Mouse (Mus musculus): Measurements from ENCODE around the gene Tmem141. TPM values are rescaled to one million over a fixed set of nuclear protein-coding genes. Genes with fewer than 3 reads are reported as not detected.

Tmem141 gene
- 31.7 and 34.8 TPM in 2 replicates for polyA plus RNA-seq (2012; rRNA removed)

DNA sequence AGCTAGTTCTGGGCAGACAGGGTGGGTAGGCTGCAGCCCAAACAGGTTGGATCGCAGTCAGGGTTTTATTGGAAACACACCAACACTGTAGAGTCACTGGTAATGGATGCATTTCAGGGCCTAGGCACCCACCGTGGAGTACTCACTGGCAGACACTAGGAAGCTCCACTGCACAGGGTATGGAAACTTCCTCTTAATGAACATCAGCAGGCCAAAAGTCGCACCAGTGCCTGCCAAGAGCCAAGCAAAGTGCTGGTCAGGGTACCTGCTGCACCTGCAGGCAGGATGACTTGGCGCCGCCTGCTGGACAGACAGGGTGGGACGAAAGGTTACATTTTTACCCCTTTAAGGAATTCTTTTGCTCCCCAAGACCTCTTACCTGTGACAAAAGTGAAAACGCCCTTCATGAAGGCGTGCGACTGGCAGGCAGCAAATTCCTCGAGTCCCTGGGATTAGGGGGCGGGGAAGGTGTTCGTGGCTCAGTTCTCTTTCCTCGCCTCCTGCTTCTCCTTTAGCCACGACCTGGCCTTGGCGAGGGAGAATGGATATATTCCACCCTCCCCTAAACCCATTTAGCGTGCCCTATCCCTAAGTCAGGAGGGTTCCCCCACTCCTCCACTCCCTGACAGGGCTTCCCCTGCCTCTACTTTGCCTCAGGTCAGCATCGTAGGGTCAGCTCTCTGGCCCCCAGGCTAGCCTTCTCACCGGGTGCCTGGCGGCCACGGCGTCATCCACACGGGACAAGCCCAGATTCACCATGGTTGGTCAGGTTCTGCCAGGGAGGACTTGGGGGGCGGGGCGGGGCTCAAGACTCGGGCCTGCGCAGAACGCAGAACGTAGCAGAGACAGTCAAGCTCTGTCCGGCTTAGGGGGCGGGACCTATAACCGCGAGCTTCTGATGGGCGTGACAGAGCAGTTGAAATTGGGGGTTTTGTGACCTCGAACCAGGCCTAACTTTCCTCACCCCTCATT lies at the start of gene Tmem141:
Tmem141 (minus strand) TSS at position 777 of the 972 bp plus-strand sequence.
- TF ChIP-seq CTCF (IDR thresholded peaks at IDR 0.05; ENCODE audit: borderline replicate concordance, extremely low read depth, insufficient read depth, insufficient read length) (peak; percentile 70), POLR2A (IDR thresholded peaks at IDR 0.05; ENCODE audit: borderline replicate concordance, extremely low read depth, insufficient read depth, insufficient read length, poor library complexity, severe bottlenecking) (no peak)
- peak; percentile 92 for DNase-seq (ENCODE audit: low read depth)

DNA sequence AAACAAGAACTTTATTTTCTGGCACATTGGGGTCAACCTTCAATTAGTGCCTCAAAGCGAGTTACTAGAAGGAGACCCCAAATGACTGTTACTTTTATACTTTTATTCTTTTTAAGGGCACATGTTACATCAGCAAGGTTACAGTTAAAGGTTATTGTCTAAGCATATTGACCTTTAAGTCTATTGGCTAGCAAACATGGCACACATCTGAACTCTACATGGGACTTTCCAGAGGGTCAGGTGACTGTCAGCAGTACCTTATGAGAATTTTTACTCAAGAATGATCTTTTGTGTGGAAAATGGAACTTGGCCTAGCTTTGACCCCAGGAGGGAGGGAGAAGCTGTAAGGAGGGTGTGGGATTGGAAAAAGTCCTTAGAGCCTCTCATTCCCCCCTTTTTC lies 44.7 kb upstream of the Tmem141 start:
- DNase-seq (ENCODE audit: low read depth): no peak
- no peak for TF ChIP-seq POLR2A (IDR thresholded peaks at IDR 0.05; ENCODE audit: borderline replicate concordance, extremely low read depth, insufficient read depth, insufficient read length, poor library complexity, severe bottlenecking)
- TF ChIP-seq CTCF (IDR thresholded peaks at IDR 0.05; ENCODE audit: borderline replicate concordance, extremely low read depth, insufficient read depth, insufficient read length): no peak

DNA sequence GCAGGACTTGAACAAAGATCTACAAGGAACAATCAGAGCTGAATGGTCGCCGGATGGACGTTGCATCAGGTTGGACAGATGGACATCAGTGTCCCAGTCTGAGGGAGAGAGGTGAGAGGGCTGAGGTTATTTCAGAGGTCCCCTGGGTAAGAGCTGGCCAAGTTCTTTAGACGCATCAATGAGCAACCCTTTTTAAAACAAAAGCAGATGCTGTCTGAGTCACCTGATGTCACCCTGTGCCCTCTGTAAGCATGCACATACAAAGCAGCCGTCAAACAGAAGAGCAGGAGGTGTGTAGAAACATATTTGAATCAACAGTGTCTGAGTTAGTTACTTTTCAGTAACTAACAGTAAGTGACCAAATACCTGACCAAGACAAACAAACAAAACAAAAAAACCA lies 42.3 kb upstream of the Tmem141 start:
- no peak for DNase-seq (ENCODE audit: low read depth)
- no peak for TF ChIP-seq POLR2A (IDR thresholded peaks at IDR 0.05; ENCODE audit: borderline replicate concordance, extremely low read depth, insufficient read depth, insufficient read length, poor library complexity, severe bottlenecking)
- no peak for TF ChIP-seq CTCF (IDR thresholded peaks at IDR 0.05; ENCODE audit: borderline replicate concordance, extremely low read depth, insufficient read depth, insufficient read length)

DNA sequence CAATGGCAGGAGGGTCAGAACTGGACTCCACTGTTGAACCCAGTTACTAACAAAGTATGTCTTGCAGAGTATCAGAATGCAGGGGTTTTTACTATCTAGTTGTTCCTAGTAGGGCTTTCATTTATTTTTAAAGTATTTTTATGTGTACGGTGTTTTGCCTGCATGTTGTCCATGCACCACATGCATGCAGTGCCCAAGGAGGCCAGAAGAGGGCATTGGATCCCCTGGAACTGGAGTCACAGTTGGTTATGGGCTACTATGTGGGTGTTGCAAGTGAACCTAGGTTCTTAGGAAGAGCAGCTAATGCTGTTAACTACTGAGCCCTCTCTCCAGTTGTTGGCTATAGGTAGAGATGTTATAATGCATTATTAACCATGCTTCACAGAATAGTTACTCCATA lies 41.7 kb upstream of the Tmem141 start:
- peak; percentile 64; the same call in 1 of the 2 replicates for TF ChIP-seq CTCF (IDR thresholded peaks at IDR 0.05; ENCODE audit: borderline replicate concordance, extremely low read depth, insufficient read depth, insufficient read length)
- TF ChIP-seq POLR2A (IDR thresholded peaks at IDR 0.05; ENCODE audit: borderline replicate concordance, extremely low read depth, insufficient read depth, insufficient read length, poor library complexity, severe bottlenecking): no peak
- peak; percentile 21 for DNase-seq (ENCODE audit: low read depth)

DNA sequence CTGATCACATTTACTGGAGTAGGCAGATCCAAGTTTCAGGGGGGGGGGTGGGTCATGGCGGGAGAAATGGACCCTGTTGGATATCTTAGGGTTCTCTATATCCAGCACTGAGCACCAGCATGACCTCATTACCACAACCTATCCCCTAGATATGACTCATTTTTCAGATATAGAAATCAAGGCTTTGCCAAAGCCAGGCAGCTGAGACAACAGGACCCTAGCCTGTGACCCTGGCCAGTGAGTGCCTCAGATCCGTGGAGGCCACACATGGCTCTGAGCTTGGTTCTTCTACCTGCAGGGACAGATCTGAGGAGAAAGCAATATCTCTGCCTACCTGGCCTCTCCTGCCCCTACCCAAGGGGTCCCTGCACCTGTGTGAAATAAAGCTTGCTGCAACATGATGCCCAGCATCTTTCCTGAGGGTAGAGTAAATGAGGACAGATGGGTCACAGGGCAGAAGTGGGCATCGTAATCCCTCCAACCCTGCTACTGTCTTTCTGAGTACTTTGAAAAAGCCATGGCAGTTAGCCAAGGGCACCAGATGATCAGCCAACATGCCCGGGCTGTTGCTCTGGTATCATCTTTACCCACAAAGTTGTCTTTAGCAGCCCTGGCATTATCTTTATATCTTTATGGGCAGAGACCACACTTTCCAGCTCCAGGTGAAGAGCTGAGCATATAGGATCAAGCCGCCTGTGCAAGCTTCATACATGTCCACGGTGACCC lies 39.6 kb upstream of the Tmem141 start:
- TF ChIP-seq POLR2A (IDR thresholded peaks at IDR 0.05; ENCODE audit: borderline replicate concordance, extremely low read depth, insufficient read depth, insufficient read length, poor library complexity, severe bottlenecking) (no peak), CTCF (IDR thresholded peaks at IDR 0.05; ENCODE audit: borderline replicate concordance, extremely low read depth, insufficient read depth, insufficient read length) (no peak)
- no peak for DNase-seq (ENCODE audit: low read depth)

DNA sequence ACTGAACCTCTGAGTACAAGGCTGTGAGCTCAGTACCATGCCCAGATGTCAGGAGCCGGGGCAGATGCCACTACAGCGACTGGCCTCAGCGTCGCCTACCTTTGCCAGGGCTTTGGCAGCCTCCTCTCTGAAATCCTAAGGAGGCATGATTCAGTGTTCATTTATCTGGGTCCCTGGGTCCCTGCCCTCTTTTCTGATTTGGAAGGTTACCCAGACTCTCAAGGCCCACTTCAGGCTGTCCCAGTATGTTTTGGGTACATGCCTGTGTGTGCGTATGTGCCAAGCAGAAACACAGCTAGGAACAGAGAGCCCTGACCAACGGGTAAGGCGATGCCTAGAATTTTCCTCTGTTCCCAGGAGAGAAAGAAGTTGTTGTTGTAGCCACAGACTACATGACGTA lies 38.5 kb upstream of the Tmem141 start:
- TF ChIP-seq POLR2A (IDR thresholded peaks at IDR 0.05; ENCODE audit: borderline replicate concordance, extremely low read depth, insufficient read depth, insufficient read length, poor library complexity, severe bottlenecking): no peak
- no peak for TF ChIP-seq CTCF (IDR thresholded peaks at IDR 0.05; ENCODE audit: borderline replicate concordance, extremely low read depth, insufficient read depth, insufficient read length)
- DNase-seq (ENCODE audit: low read depth): no peak

DNA sequence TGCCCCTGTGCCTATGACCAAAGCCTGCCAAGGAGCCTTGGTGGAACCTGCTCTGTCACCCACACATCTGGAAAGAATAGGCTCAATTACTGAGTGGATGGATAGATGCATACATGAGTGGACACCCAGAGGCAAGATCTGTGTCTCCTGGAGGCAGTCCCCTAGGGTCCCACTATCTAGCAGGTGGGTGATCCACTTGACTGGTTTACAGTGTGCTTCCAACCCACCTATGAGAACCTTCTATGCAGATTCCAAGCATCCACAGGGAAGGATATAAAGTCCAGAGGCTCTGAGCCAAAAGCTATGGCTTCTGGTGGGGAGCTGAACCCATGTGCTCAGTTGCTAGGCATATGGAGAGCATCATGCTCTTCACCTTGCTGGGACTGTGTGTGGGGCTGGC lies 35.8 kb upstream of the Tmem141 start, which contains the start of gene Lcn5:
Lcn5 (plus strand) TSS at position 301 of the 400 bp plus-strand sequence.
- no peak for TF ChIP-seq POLR2A (IDR thresholded peaks at IDR 0.05; ENCODE audit: borderline replicate concordance, extremely low read depth, insufficient read depth, insufficient read length, poor library complexity, severe bottlenecking)
- TF ChIP-seq CTCF (IDR thresholded peaks at IDR 0.05; ENCODE audit: borderline replicate concordance, extremely low read depth, insufficient read depth, insufficient read length): no peak
- no peak for DNase-seq (ENCODE audit: low read depth)

DNA sequence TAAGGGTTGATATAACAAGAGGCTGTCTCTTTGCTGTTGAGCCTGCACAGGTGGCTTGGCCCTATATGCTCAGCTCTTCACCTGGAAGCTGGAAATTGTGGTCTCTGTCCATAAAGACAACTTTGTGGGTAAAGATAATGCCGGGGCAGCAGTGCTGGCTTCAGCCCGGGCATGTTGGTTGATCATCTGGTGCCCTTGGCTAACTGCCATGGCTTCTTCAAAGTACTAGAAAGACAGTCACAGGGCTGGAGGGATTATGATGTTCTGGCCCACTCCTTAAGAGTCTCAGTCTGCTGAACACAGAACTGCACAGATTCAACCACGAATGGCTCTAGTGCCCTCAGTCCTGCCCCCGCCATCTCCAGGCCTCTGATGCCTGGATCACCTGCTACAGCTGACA lies 35.4 kb upstream of the Tmem141 start:
- TF ChIP-seq CTCF (IDR thresholded peaks at IDR 0.05; ENCODE audit: borderline replicate concordance, extremely low read depth, insufficient read depth, insufficient read length) (no peak), POLR2A (IDR thresholded peaks at IDR 0.05; ENCODE audit: borderline replicate concordance, extremely low read depth, insufficient read depth, insufficient read length, poor library complexity, severe bottlenecking) (no peak)
- DNase-seq (ENCODE audit: low read depth): peak; percentile 5

DNA sequence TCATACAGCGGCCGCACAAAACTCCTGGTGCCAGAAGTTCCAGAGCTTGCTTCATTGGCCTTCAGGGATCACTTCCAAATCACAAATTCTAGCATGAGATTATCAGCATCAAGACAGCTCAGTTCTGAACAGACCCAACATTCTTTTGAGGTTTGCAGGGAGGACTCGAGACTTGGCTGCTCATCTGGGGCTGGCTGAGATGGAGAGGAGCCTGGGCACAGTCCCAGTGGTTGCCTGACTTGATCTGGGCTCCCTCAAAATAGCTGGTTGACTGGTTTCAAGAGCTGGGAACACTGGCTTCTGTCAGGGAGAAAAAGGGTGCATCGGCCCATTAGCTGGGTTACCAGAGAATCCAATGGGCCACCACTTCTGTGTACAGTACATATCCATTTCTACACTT lies 34.9 kb upstream of the Tmem141 start:
- DNase-seq (ENCODE audit: low read depth): no peak
- TF ChIP-seq CTCF (IDR thresholded peaks at IDR 0.05; ENCODE audit: borderline replicate concordance, extremely low read depth, insufficient read depth, insufficient read length): no peak
- TF ChIP-seq POLR2A (IDR thresholded peaks at IDR 0.05; ENCODE audit: borderline replicate concordance, extremely low read depth, insufficient read depth, insufficient read length, poor library complexity, severe bottlenecking): no peak

DNA sequence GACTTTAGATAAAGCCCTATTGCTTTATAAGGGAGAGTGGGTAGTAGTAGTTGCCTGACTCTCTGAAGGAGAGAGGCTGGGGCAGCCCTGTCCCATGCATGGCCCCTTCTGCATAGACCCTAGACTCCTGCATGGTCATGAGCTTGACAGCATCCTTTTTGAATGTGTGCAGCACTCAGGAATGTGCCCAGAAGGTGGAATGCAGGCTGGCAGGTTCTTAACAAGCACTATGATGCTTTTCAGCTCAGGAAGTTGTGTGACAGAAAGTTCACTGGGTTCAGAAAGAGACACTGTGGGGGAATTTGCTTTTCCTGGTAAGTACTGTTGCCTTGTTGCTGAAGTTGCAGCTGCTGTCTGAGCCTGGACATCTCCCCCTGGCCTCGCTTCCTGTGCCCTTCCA lies 32.7 kb upstream of the Tmem141 start:
- TF ChIP-seq POLR2A (IDR thresholded peaks at IDR 0.05; ENCODE audit: borderline replicate concordance, extremely low read depth, insufficient read depth, insufficient read length, poor library complexity, severe bottlenecking) (no peak), CTCF (IDR thresholded peaks at IDR 0.05; ENCODE audit: borderline replicate concordance, extremely low read depth, insufficient read depth, insufficient read length) (no peak)

DNA sequence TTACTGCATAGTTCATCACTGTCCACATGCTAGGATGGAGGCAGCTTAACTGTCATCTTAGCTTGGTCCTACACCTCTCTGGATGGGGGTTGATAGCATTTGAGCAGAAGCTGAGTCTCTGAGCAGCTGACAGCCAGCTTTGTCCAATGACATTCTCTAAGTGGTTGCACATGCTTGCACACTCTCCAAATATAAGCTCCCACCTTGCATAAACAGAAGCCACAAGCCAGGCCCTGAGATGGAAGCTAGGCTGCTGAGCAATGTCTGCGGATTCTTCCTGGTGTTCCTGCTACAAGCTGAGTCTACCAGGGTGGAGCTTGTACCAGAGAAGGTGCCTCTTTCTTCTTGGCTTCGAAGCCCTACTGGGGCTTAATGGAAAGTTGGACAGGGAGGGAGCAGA lies 31.1 kb upstream of the Tmem141 start, which contains the start of gene Lcn8:
Lcn8 (plus strand) TSS at position 219 of the 400 bp plus-strand sequence.
- TF ChIP-seq POLR2A (IDR thresholded peaks at IDR 0.05; ENCODE audit: borderline replicate concordance, extremely low read depth, insufficient read depth, insufficient read length, poor library complexity, severe bottlenecking): no peak
- no peak for TF ChIP-seq CTCF (IDR thresholded peaks at IDR 0.05; ENCODE audit: borderline replicate concordance, extremely low read depth, insufficient read depth, insufficient read length)
- no peak for DNase-seq (ENCODE audit: low read depth)

More for the DNA sequence above, 32.7 kb upstream of the Tmem141 start:
- no peak for DNase-seq (ENCODE audit: low read depth)
